Mouse (Mus musculus): ENCODE data around the gene Cd300ld5. TPM values are rescaled to one million over a fixed set of nuclear protein-coding genes. Genes with fewer than 3 reads are reported as not detected.

The Cd300ld5 gene
- total and polyA plus RNA-seq, 2 experiments from 2014 or later = not detected

- H3K4me3 ChIP-seq (ENCODE audit: low read depth, low read length) = no peak overlapping the region
- no peak for ATAC-seq (ENCODE audit: insufficient read depth, low read depth)
- WGBS = 62% methylated on average over 3 of the region's 3 CpGs
Measured at GRCm38 (mm10) chr11:115081373-115081772, 43.8 kb upstream of the Cd300ld5 start.

GRCm38 (mm10) chr11:115080886-115081285 is 43.3 kb upstream of the Cd300ld5 start:
- WGBS = 31% methylated on average over 13 of the region's 13 CpGs
- H3K4me3 ChIP-seq (ENCODE audit: low read depth, low read length) = no peak overlapping the region
- H3K9ac ChIP-seq (replicated peaks; ENCODE audit: low read depth, low read length) = no peak overlapping the region
- H3K4me1 ChIP-seq (ENCODE audit: control insufficient read depth, insufficient read depth) = no peaks in the 10 kb centered on the region
- H3K27me3 ChIP-seq (ENCODE audit: control insufficient read depth, insufficient read depth, low read length) = peaks cover 19% of the 10 kb centered on the region
- no peaks in the 10 kb centered on the region for H3K9me3 ChIP-seq (replicated peaks; ENCODE audit: control insufficient read depth, low read length)
- no peak overlapping the region for H3K4me2 ChIP-seq (ENCODE audit: low read depth, low read length)
- ATAC-seq (ENCODE audit: insufficient read depth, low read depth) (no peak), DNase-seq (ENCODE audit: low spot score) (peak; percentile 31)
- no peaks in the 10 kb centered on the region for H3K36me3 ChIP-seq (replicated peaks; ENCODE audit: control insufficient read depth, insufficient read depth, low read length)
- H3K27ac ChIP-seq (ENCODE audit: low read depth) = no peak overlapping the region
- TF ChIP-seq EP300 (IDR thresholded peaks at IDR 0.05; ENCODE audit: low read depth) (no peak), CTCF (IDR thresholded peaks at IDR 0.05; ENCODE audit: low read depth) (peak; percentile 80)

More at GRCm38 (mm10) chr11:115081373-115081772, 43.8 kb upstream of the Cd300ld5 start:
- no peak for DNase-seq (ENCODE audit: low spot score)
- no peaks in the 10 kb centered on the region for H3K4me1 ChIP-seq (ENCODE audit: control insufficient read depth, insufficient read depth)
- H3K27ac ChIP-seq (ENCODE audit: low read depth) = no peak overlapping the region
- no peak for TF ChIP-seq EP300 (IDR thresholded peaks at IDR 0.05; ENCODE audit: low read depth)
- TF ChIP-seq CTCF (IDR thresholded peaks at IDR 0.05; ENCODE audit: low read depth) = no peak
- peaks cover 19% of the 10 kb centered on the region for H3K27me3 ChIP-seq (ENCODE audit: control insufficient read depth, insufficient read depth, low read length)
- no peaks in the 10 kb centered on the region for H3K9me3 ChIP-seq (replicated peaks; ENCODE audit: control insufficient read depth, low read length)
- no peaks in the 10 kb centered on the region for H3K36me3 ChIP-seq (replicated peaks; ENCODE audit: control insufficient read depth, insufficient read depth, low read length)
- no peak overlapping the region for H3K4me2 ChIP-seq (ENCODE audit: low read depth, low read length)
- H3K9ac ChIP-seq (replicated peaks; ENCODE audit: low read depth, low read length) = no peak overlapping the region

- ATAC-seq (ENCODE audit: insufficient read depth, low read depth) (no peak), DNase-seq (ENCODE audit: low spot score) (no peak)
- H3K4me2 ChIP-seq (ENCODE audit: low read depth, low read length) = no peak overlapping the region
- H3K9me3 ChIP-seq (replicated peaks; ENCODE audit: control insufficient read depth, low read length) = no peaks in the 10 kb centered on the region
- H3K9ac ChIP-seq (replicated peaks; ENCODE audit: low read depth, low read length) = no peak overlapping the region
- peaks cover 4% of the 10 kb centered on the region for H3K27me3 ChIP-seq (ENCODE audit: control insufficient read depth, insufficient read depth, low read length)
- no peak overlapping the region for H3K27ac ChIP-seq (ENCODE audit: low read depth)
- H3K36me3 ChIP-seq (replicated peaks; ENCODE audit: control insufficient read depth, insufficient read depth, low read length) = no peaks in the 10 kb centered on the region
- no peaks in the 10 kb centered on the region for H3K4me1 ChIP-seq (ENCODE audit: control insufficient read depth, insufficient read depth)
- TF ChIP-seq EP300 (IDR thresholded peaks at IDR 0.05; ENCODE audit: low read depth) = no peak
- 65% methylated on average over 5 of the region's 5 CpGs for WGBS
- no peak overlapping the region for H3K4me3 ChIP-seq (ENCODE audit: low read depth, low read length)
Measured at GRCm38 (mm10) chr11:115078680-115079079, 41.1 kb upstream of the Cd300ld5 start.

- TF ChIP-seq EP300 (IDR thresholded peaks at IDR 0.05; ENCODE audit: low read depth) (no peak), CTCF (IDR thresholded peaks at IDR 0.05; ENCODE audit: low read depth) (no peak)
- Histone ChIP-seq H3K4me3 (ENCODE audit: low read depth, low read length) (no peak overlapping the region), H3K9ac (replicated peaks; ENCODE audit: low read depth, low read length) (no peak overlapping the region), H3K36me3 (replicated peaks; ENCODE audit: control insufficient read depth, insufficient read depth, low read length) (no peaks in the 10 kb centered on the region), H3K27ac (ENCODE audit: low read depth) (no peak overlapping the region), H3K4me2 (ENCODE audit: low read depth, low read length) (no peak overlapping the region), H3K4me1 (ENCODE audit: control insufficient read depth, insufficient read depth) (no peaks in the 10 kb centered on the region), H3K27me3 (ENCODE audit: control insufficient read depth, insufficient read depth, low read length) (no peaks in the 10 kb centered on the region), H3K9me3 (replicated peaks; ENCODE audit: control insufficient read depth, low read length) (no peaks in the 10 kb centered on the region)
- DNase-seq (ENCODE audit: low spot score) (no peak), ATAC-seq (ENCODE audit: insufficient read depth, low read depth) (no peak)
- WGBS = 92% methylated on average over 1 of the region's 1 CpGs
Measured at GRCm38 (mm10) chr11:115077436-115077835, 39.9 kb upstream of the Cd300ld5 start.

GRCm38 (mm10) chr11:115075859-115076258 is 38.3 kb upstream of the Cd300ld5 start:
- no peak for DNase-seq (ENCODE audit: low spot score)
- ATAC-seq (ENCODE audit: insufficient read depth, low read depth) = no peak
- no peak overlapping the region for H3K4me2 ChIP-seq (ENCODE audit: low read depth, low read length)
- H3K9ac ChIP-seq (replicated peaks; ENCODE audit: low read depth, low read length) = no peak overlapping the region
- H3K4me1 ChIP-seq (ENCODE audit: control insufficient read depth, insufficient read depth) = no peaks in the 10 kb centered on the region
- 40% methylated on average over 5 of the region's 5 CpGs for WGBS
- H3K27ac ChIP-seq (ENCODE audit: low read depth) = no peak overlapping the region
- H3K9me3 ChIP-seq (replicated peaks; ENCODE audit: control insufficient read depth, low read length) = no peaks in the 10 kb centered on the region
- H3K36me3 ChIP-seq (replicated peaks; ENCODE audit: control insufficient read depth, insufficient read depth, low read length) = no peaks in the 10 kb centered on the region
- no peak overlapping the region for H3K4me3 ChIP-seq (ENCODE audit: low read depth, low read length)
- TF ChIP-seq EP300 (IDR thresholded peaks at IDR 0.05; ENCODE audit: low read depth) (no peak), CTCF (IDR thresholded peaks at IDR 0.05; ENCODE audit: low read depth) (no peak)
- H3K27me3 ChIP-seq (ENCODE audit: control insufficient read depth, insufficient read depth, low read length) = no peaks in the 10 kb centered on the region

GRCm38 (mm10) chr11:115075407-115075806 is 37.8 kb upstream of the Cd300ld5 start:
- TF ChIP-seq CTCF (IDR thresholded peaks at IDR 0.05; ENCODE audit: low read depth) (no peak), EP300 (IDR thresholded peaks at IDR 0.05; ENCODE audit: low read depth) (no peak)
- no peak overlapping the region for H3K27ac ChIP-seq (ENCODE audit: low read depth)
- no peak overlapping the region for H3K4me2 ChIP-seq (ENCODE audit: low read depth, low read length)
- no peaks in the 10 kb centered on the region for H3K9me3 ChIP-seq (replicated peaks; ENCODE audit: control insufficient read depth, low read length)
- H3K4me3 ChIP-seq (ENCODE audit: low read depth, low read length) = no peak overlapping the region
- no peaks in the 10 kb centered on the region for H3K36me3 ChIP-seq (replicated peaks; ENCODE audit: control insufficient read depth, insufficient read depth, low read length)
- H3K4me1 ChIP-seq (ENCODE audit: control insufficient read depth, insufficient read depth) = no peaks in the 10 kb centered on the region
- H3K27me3 ChIP-seq (ENCODE audit: control insufficient read depth, insufficient read depth, low read length) = no peaks in the 10 kb centered on the region
- DNase-seq (ENCODE audit: low spot score) (no peak), ATAC-seq (ENCODE audit: insufficient read depth, low read depth) (no peak)
- H3K9ac ChIP-seq (replicated peaks; ENCODE audit: low read depth, low read length) = no peak overlapping the region
- WGBS = 55% methylated on average over 7 of the region's 7 CpGs

Measured in heart, postnatal 0 days (tissue).